Mouse (Mus musculus) embryonic facial prominence, embryonic 10.5 days (tissue): Measurements from ENCODE around the gene Hsph1. TPM values are rescaled to one million over a fixed set of nuclear protein-coding genes. Genes with fewer than 3 reads are reported as not detected.

ENCODE experiments used
- DNase-seq: peaks from one replicate; pipeline ENCODE4 v3.0.0-alpha.2; 2017; ENCODE audit warnings: low spot score
- H3K27ac ChIP-seq: fragments of 300-500 bp; sonication (generic); replicated peaks from 2 replicates; pipeline ENCODE4 v1.5.1; 2016; ENCODE audit warnings: mild to moderate bottlenecking
- H3K27me3 ChIP-seq: fragments of 300-500 bp; sonication (generic); replicated peaks from 2 replicates; pipeline ENCODE4 v1.6.1; 2016; ENCODE audit warnings: low read depth, mild to moderate bottlenecking; ENCODE audit not compliant: poor library complexity, severe bottlenecking
- H3K36me3 ChIP-seq: fragments of 300-500 bp; sonication (generic); replicated peaks from 2 replicates; pipeline ENCODE4 v1.6.1; 2016; ENCODE audit warnings: mild to moderate bottlenecking, moderate library complexity
- H3K4me1 ChIP-seq: fragments of 300-500 bp; sonication (generic); 2 replicates; pipeline ENCODE4 v1.6.1; 2016
- H3K4me3 ChIP-seq: fragments of 300-500 bp; sonication (generic); 2 replicates; pipeline ENCODE4 v1.5.1; 2016; ENCODE audit warnings: mild to moderate bottlenecking, moderate library complexity
- H3K9me3 ChIP-seq: fragments of 300-500 bp; sonication (generic); 2 replicates; pipeline ENCODE4 v1.6.1; 2016; ENCODE audit warnings: mild to moderate bottlenecking
- WGBS: fragments of 180-500 bp; shearing (Covaris S2); methylation state at CpG from one replicate; pipeline ENCODE4 v1.1.7; 2016; 5-methylcytosine and 5-hydroxymethylcytosine counted together
- polyA plus RNA-seq: library from polyadenylated mRNA; unstranded; fragments of >200 nt; fragmentation: Nextera tagmentation; extraction: Ambion mirVana; gene quantifications from 2 replicates; pipeline ENCODE4 v1.2.1, GENCODE M21; 2016

Gene Hsph1
- polyA plus RNA-seq, 1 experiment from 2014 or later: 125 TPM

DNA sequence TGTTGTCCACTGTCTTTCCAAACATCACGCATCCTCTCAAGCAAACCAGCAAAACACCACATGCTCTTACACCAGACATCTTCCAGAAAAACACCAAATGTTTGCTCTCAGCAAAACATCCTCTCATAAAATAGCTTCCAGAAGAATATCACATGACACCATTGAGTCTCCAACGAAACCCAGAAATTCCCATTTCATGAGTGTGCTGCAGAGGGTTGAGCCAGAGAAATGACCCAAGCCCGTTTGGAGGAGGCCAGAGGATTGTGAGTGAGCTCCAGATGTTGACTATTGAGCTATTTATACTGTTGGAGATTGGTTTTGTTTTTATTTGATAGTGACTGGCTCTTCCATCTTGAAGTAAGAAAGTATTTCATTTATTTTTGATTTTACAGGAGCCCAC, 32.9 kb downstream of the Hsph1 start:
- Histone ChIP-seq H3K4me3 (no peak overlapping the region), H3K27me3 (no peaks in the 10 kb centered on the region), H3K9me3 (no peaks in the 10 kb centered on the region), H3K4me1 (no peaks in the 10 kb centered on the region), H3K36me3 (no peaks in the 10 kb centered on the region), H3K27ac (no peak overlapping the region)
- no peak for DNase-seq
- WGBS: 79% methylated on average over 3 of the region's 3 CpGs

DNA sequence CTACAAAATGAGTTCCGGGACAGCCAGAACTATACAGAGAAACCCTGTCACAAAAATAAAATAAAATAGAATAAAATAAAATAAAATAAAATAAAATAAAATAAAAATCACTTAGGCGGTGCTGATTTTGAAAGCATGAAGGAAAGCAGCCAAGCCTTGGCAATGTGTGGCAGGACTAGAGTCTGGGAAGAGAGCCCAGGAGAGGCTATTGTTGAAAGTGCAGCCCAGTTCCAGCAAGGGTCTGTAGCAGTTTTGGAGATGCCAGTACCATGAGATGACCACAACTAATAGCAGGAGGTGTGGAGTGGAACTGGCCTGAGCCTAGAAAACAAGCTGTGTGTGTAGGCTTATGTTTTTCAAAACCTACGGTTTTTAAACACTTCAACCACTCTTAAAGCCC, 34.2 kb downstream of the Hsph1 start:
- Histone ChIP-seq H3K9me3 (no peaks in the 10 kb centered on the region), H3K27me3 (no peaks in the 10 kb centered on the region), H3K4me3 (no peak overlapping the region), H3K4me1 (no peaks in the 10 kb centered on the region), H3K36me3 (no peaks in the 10 kb centered on the region), H3K27ac (no peak overlapping the region)
- WGBS: 92% methylated on average over 3 of the region's 3 CpGs
- no peak for DNase-seq

DNA sequence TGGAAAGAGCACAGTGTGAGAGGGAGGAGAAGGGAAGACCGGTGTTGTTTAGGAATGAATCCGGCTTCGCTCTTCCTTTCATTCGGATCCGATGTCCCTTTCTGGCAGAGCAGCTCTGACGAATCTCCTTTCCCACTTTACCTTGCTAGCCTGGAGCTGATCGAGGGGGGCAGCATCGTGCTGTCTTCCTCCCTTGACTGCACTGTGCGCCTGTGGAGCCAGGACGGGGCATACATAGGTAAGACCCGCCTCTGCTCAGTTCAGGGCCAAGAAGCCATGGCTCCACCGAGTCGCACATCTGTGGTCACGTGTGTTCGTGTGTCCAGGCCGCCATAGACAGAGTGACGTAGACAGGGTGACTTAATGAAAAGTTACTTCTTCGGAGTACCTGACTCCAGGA, 38.8 kb downstream of the Hsph1 start:
- 50% methylated on average over 18 of the region's 18 CpGs for WGBS
- Histone ChIP-seq H3K9me3 (no peaks in the 10 kb centered on the region), H3K36me3 (no peaks in the 10 kb centered on the region), H3K4me3 (no peak overlapping the region), H3K27me3 (no peaks in the 10 kb centered on the region), H3K4me1 (no peaks in the 10 kb centered on the region), H3K27ac (no peak overlapping the region)
- no peak for DNase-seq

DNA sequence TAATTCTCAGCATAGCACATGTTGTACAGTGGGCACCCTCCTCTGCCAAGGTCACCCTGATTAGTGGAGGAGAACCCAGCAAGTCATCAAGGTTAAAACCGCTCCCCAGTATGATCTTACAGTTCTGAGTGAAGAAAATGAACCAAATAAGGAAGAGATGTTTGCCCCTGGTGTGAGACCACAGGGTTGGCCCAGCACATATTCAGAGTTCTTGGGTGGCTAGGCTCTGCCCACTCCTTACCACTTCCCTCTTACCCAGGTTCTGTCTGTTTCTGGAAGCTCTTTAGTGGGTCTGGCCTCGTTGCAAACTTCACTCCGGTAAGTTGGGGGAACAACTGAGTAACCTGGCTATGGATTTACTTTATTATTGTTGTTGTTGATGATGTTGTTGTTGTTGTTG, 42.0 kb downstream of the Hsph1 start:
- H3K27me3 ChIP-seq: no peaks in the 10 kb centered on the region
- H3K36me3 ChIP-seq: no peaks in the 10 kb centered on the region
- no peak overlapping the region for H3K4me3 ChIP-seq
- H3K9me3 ChIP-seq: no peaks in the 10 kb centered on the region
- no peak for DNase-seq
- 0 out of 2 replicates have a peak, but pooled peaks cover under 1% of the 10 kb centered on the region for H3K4me1 ChIP-seq
- H3K27ac ChIP-seq: no peak overlapping the region
- 86% methylated on average over 3 of the region's 3 CpGs for WGBS

DNA sequence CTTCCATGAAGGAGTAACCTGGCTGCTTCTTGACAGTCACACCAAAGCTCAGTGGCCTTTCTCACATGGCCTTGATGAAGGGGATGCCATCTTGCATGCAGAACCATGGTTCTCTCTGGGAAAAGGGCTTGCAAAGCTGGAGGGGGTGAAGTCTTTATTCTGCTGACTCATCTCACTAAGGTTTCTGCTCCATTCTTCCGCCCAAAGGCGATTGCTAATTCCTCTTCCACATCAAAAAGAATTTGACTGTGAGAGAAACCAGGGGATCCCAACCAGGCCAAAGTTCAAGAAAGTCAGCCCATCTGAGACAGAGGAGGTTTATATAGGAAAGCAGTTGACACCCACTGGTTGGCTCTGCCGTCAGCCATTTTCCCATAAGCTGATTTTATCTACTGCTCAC, 46.2 kb downstream of the Hsph1 start:
- no peak for DNase-seq
- H3K4me3 ChIP-seq: no peak overlapping the region
- 67% methylated on average over 3 of the region's 3 CpGs for WGBS
- peaks cover 9% of the 10 kb centered on the region; the same call in 1 of the 2 replicates for H3K4me1 ChIP-seq
- H3K36me3 ChIP-seq: no peaks in the 10 kb centered on the region
- H3K27ac ChIP-seq: no peak overlapping the region
- no peaks in the 10 kb centered on the region for H3K9me3 ChIP-seq
- no peaks in the 10 kb centered on the region for H3K27me3 ChIP-seq

DNA sequence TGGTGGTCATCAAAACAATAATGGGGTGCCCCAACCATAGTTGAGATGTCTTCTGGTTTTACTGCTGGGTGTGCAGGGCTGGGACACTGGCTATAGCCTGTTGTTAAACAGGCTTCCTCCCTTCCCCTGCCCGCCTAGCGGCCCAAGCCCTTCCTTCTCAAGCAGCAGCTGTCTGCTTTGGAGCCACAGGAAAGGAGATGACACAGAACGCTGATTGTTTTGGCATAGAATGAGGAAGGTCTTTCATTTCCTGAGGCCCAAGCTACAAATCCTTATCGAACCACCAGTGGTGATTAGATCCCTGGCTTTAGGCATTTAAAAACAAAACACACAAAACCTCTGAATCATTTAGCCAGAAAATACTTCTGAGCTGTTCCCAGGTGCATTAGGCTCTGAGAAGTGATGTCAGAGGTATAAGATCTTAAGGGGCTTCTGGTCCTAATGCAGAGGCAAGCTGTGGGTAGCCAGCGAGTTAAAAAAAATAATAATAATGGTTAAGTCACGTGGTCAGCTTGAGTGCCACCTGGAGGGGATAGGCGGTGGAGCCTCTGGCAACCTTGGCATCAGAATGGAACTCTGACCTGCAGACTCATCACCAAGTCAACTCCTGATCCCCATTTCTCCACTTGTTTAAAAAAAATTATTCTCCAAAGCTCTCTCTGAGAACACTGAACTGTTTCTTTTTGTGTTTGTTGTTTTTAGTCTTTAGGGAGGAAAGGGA, 47.2 kb downstream of the Hsph1 start:
- no peak overlapping the region for H3K4me3 ChIP-seq
- no peaks in the 10 kb centered on the region for H3K27me3 ChIP-seq
- H3K4me1 ChIP-seq: peaks cover 9% of the 10 kb centered on the region; the same call in 1 of the 2 replicates
- H3K36me3 ChIP-seq: no peaks in the 10 kb centered on the region
- no peak overlapping the region for H3K27ac ChIP-seq
- H3K9me3 ChIP-seq: no peaks in the 10 kb centered on the region
- DNase-seq: no peak
- WGBS: 52% methylated on average over 7 of the region's 7 CpGs

DNA sequence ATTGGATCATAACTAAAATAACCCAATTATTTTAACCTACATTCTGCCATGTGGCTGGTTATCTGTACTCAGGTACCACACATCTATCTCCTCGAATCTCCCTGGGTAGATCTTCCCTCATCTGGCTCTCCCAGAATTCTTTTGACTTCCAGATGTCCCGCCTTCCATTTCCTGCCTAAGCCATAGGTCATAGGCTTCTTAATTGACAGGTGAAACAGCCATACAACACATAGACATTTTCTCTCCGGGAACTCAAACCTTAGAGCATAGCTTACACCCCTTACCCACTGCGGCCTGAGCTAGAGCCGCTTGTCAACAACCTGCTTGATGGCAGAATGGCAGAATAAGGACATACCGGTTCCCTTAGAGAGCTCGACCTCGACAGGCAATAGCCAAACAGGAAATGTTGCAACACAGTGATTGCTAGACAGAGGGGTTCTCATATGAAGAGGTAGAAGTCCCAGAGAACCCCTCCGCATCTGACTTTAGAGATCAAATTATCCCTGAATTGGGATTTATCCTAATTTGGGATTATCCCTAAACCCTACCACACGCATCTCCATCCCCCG, 48.8 kb downstream of the Hsph1 start:
- Histone ChIP-seq H3K27me3 (no peaks in the 10 kb centered on the region), H3K36me3 (no peaks in the 10 kb centered on the region), H3K4me3 (no peak overlapping the region), H3K9me3 (no peaks in the 10 kb centered on the region), H3K4me1 (peaks cover 9% of the 10 kb centered on the region; the same call in 1 of the 2 replicates), H3K27ac (no peak overlapping the region)
- no peak for DNase-seq
- 85% methylated on average over 11 of the region's 11 CpGs for WGBS

DNA sequence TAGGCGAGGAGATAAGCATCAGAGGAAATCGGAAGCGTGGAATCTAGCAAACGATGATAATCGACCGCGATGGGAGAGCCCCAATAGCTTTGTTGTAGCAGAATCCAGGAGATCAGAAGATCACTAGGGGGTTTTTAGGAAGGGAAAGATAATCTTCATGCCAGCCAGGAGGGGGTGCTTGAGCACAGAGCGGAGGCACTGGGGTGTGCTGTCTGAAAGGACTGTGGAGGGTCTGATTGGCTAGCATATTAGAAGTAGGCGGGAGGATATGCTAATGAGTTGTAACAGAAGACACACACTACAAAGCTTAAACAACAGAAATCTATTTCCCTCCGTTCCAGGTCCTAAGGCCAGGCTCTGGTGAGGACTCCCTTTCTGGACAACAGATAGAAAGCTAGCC, 50.3 kb downstream of the Hsph1 start:
- Histone ChIP-seq H3K4me1 (peaks cover 9% of the 10 kb centered on the region; the same call in 1 of the 2 replicates), H3K36me3 (no peaks in the 10 kb centered on the region), H3K27me3 (no peaks in the 10 kb centered on the region), H3K4me3 (no peak overlapping the region), H3K27ac (no peak overlapping the region), H3K9me3 (no peaks in the 10 kb centered on the region)
- WGBS: 57% methylated on average over 10 of the region's 10 CpGs
- no peak for DNase-seq

DNA sequence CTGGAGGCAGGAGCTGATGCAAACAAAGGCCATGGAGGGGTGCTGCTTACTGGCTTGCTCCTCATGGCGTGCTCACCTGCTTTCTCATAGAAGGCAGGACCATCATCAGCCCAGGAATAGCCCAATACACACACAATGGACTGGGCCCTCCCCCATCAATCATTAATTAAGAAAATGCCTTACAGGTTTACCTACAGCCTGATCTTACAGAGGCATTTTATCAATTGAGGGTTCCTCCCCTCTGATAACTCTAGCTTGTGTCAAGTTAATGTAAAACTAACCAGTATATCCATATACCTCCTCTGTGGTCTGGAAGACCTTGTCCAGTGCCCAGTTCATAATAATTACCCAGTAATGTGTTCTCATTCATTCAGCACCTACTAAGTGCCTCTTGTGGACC, 50.9 kb downstream of the Hsph1 start:
- H3K27ac ChIP-seq: no peak overlapping the region
- peaks cover 9% of the 10 kb centered on the region; the same call in 1 of the 2 replicates for H3K4me1 ChIP-seq
- whole genome bisulfite sequencing: 88% methylated on average over 1 of the region's 1 CpGs
- no peak for DNase-seq
- no peaks in the 10 kb centered on the region for H3K36me3 ChIP-seq
- H3K9me3 ChIP-seq: no peaks in the 10 kb centered on the region
- no peak overlapping the region for H3K4me3 ChIP-seq
- H3K27me3 ChIP-seq: no peaks in the 10 kb centered on the region

DNA sequence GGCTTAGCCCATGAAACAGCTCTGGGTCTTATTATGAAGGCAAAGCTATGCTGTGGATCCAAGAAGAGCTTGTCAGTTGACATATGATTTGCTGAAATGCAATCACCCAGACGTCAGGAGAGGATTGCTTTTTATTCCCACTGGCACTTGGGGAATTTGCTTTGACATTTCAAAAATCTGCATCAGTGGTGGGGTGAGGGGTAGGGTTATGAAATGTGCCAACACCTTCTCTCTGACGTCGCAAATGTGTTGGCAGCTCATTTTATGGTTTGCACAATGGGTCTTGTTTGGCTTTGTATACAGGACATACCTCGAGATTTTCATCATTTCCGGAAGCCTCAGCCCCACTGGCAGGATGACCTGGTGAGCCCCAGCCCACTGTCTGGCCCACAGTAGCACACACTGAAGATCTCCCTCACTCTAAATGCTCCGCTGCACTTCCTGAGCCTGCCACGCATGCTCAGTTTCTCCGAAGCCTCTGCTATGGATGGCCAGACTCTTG, 52.0 kb downstream of the Hsph1 start:
- no peak for DNase-seq
- Histone ChIP-seq H3K27me3 (no peaks in the 10 kb centered on the region), H3K4me1 (peaks cover 8% of the 10 kb centered on the region; the same call in 1 of the 2 replicates), H3K9me3 (no peaks in the 10 kb centered on the region), H3K27ac (no peak overlapping the region), H3K4me3 (no peak overlapping the region), H3K36me3 (no peaks in the 10 kb centered on the region)
- 76% methylated on average over 8 of the region's 8 CpGs for WGBS

DNA sequence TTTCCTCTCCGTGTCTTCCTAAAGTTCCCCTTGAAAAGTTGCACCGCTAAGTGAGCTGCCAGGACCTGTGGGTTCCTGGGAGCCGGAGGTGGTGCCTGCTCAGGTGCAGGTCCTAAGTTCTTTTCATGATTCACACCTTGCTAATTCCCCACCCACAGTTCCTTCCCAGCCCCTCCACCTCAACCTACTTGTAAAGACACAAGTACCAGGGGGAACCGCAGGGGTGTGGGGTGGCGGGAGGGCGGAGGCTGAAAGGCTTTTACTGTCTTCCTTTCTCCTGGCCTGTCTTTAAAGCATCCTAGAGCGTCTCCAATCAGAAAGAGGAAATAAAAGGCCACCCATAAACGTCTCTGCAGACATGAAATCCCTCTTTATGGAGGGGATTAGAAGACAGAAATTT, 52.7 kb downstream of the Hsph1 start:
- Histone ChIP-seq H3K27me3 (no peaks in the 10 kb centered on the region), H3K4me3 (no peak overlapping the region), H3K36me3 (no peaks in the 10 kb centered on the region), H3K4me1 (peaks cover 1% of the 10 kb centered on the region; the same call in 1 of the 2 replicates), H3K27ac (no peak overlapping the region), H3K9me3 (no peaks in the 10 kb centered on the region)
- no peak for DNase-seq
- WGBS: 30% methylated on average over 8 of the region's 8 CpGs

DNA sequence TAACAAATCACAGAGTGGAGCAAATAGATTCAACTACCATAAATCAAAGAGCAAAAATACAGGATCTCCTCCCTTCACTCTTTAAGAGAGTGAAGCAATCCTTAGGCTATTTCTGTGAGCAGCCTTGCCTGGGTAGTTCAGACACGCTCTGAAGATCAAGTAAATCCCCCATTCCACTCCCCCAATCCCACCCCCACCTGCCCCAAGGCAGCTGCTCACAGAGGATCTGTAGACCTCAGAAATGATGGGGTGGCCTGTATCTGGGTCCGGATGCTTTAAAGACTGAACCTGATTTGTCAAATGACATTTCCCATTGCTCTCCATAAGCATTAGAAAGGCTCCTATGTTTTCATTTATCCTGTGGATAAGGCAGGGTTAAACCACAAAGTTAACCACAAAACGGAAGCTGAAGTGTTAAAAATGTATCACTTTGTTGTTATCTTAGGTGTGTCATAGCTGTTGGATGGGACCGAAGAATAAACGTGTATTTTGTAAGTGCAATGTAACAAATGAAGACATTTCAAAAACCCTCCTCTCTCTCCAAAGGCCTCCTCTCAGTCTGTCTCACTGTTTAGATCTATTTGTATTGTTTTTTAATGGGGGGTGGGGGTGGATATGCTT, 53.4 kb downstream of the Hsph1 start:
- DNase-seq: no peak
- Histone ChIP-seq H3K27ac (no peak overlapping the region), H3K27me3 (no peaks in the 10 kb centered on the region), H3K4me3 (no peak overlapping the region), H3K36me3 (no peaks in the 10 kb centered on the region), H3K9me3 (no peaks in the 10 kb centered on the region), H3K4me1 (peaks cover 2% of the 10 kb centered on the region)
- WGBS: 73% methylated on average over 5 of the region's 5 CpGs

DNA sequence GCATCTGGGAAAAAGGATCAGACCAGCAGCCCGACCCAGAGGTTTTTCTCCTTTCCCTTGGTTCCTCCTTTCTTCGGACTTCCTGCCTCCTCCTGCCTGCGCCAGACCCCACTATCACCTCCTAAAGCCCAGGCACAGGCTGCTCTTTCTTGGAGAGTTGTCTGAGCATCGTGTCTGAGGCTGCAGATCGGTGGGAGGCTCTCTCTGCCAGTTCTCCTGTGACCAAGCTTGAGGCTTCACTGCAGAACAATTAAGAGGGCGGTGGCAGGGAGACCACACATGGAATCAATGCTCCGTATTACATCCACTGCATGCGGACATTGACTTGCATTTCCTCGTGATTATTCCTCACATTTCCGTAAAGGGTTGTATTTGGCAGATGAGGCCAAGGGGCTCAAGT, 58.7 kb downstream of the Hsph1 start:
- 32% methylated on average over 10 of the region's 10 CpGs for WGBS
- H3K27ac ChIP-seq: no peak overlapping the region
- H3K36me3 ChIP-seq: no peaks in the 10 kb centered on the region

More for the DNA sequence above, 58.7 kb downstream of the Hsph1 start:
- Histone ChIP-seq H3K4me3 (no peak overlapping the region), H3K4me1 (peaks cover 10% of the 10 kb centered on the region), H3K27me3 (peaks cover 5% of the 10 kb centered on the region; the same call in 1 of the 2 replicates), H3K9me3 (no peaks in the 10 kb centered on the region)
- no peak for DNase-seq
